Mouse (Mus musculus): ENCODE data around the gene Tm7sf2.

Tm7sf2 gene

GRCm38 (mm10) chr19:6067724-6068415, at the start of gene Tm7sf2:
Gene Tm7sf2, minus strand, starts transcription at chr19:6068373.
- peak; percentile 64 for DNase-seq (ENCODE audit: low read depth, low spot score)

GRCm38 (mm10) chr19:6117346-6117985, 49.3 kb upstream of the Tm7sf2 start:
- DNase-seq (ENCODE audit: low read depth, low spot score), result no peak

- DNase-seq (ENCODE audit: low read depth, low spot score), result no peak
Observed at GRCm38 (mm10) chr19:6116113-6116850, 48.1 kb upstream of the Tm7sf2 start.

- no peak for DNase-seq (ENCODE audit: low read depth, low spot score)
Observed at GRCm38 (mm10) chr19:6113116-6113515, 44.9 kb upstream of the Tm7sf2 start.

GRCm38 (mm10) chr19:6105586-6105985, 37.4 kb upstream of the Tm7sf2 start, which contains the start of gene Naaladl1:
Gene Naaladl1, plus strand, starts transcription at chr19:6105782.
- no peak for DNase-seq (ENCODE audit: low read depth, low spot score)

- no peak for DNase-seq (ENCODE audit: low read depth, low spot score)
Observed at GRCm38 (mm10) chr19:6104476-6104875, 36.3 kb upstream of the Tm7sf2 start.

GRCm38 (mm10) chr19:6102169-6102853, 34.1 kb upstream of the Tm7sf2 start:
- DNase-seq (ENCODE audit: low read depth, low spot score), result peak; percentile 46

GRCm38 (mm10) chr19:6101186-6101585, 33.0 kb upstream of the Tm7sf2 start:
- DNase-seq (ENCODE audit: low read depth, low spot score), result no peak

- DNase-seq (ENCODE audit: low read depth, low spot score), result no peak
Observed at GRCm38 (mm10) chr19:6097847-6098246, 29.7 kb upstream of the Tm7sf2 start.

GRCm38 (mm10) chr19:6094119-6094518, 25.9 kb upstream of the Tm7sf2 start, which contains the start of gene AC131692.1:
Gene AC131692.1, plus strand, starts transcription at chr19:6094419.
- DNase-seq (ENCODE audit: low read depth, low spot score), result no peak

- DNase-seq (ENCODE audit: low read depth, low spot score), result no peak
Observed at GRCm38 (mm10) chr19:6088841-6089240, 20.7 kb upstream of the Tm7sf2 start.

GRCm38 (mm10) chr19:6085417-6085879, 17.3 kb upstream of the Tm7sf2 start:
- DNase-seq (ENCODE audit: low read depth, low spot score), result peak; percentile 72

GRCm38 (mm10) chr19:6084478-6085248, 16.5 kb upstream of the Tm7sf2 start, which contains the start of the genes Zfpl1 and Cdca5:
Gene Zfpl1, minus strand, starts transcription at chr19:6084956.
Gene Cdca5, plus strand, starts transcription at chr19:6084983.
- DNase-seq (ENCODE audit: low read depth, low spot score), result peak; percentile 98

- DNase-seq (ENCODE audit: low read depth, low spot score), result no peak
Observed at GRCm38 (mm10) chr19:6082156-6082555, 14.0 kb upstream of the Tm7sf2 start, which contains the start of gene Gm28374. Gene Gm28374, minus strand, starts transcription at chr19:6082256.

GRCm38 (mm10) chr19:6079983-6080480, 11.9 kb upstream of the Tm7sf2 start, which contains the start of gene Tmem262:
Gene Tmem262, plus strand, starts transcription at chr19:6080033.
- no peak for DNase-seq (ENCODE audit: low read depth, low spot score)

GRCm38 (mm10) chr19:6076564-6077393, 8.6 kb upstream of the Tm7sf2 start, which contains the start of gene Vps51:
Gene Vps51, minus strand, starts transcription at chr19:6077231.
- DNase-seq (ENCODE audit: low read depth, low spot score), result peak; percentile 73

- no peak for DNase-seq (ENCODE audit: low read depth, low spot score)
Observed at GRCm38 (mm10) chr19:6073889-6074288, 5.7 kb upstream of the Tm7sf2 start.

GRCm38 (mm10) chr19:6071261-6071660, 3.1 kb upstream of the Tm7sf2 start:
- no peak for DNase-seq (ENCODE audit: low read depth, low spot score)

GRCm38 (mm10) chr19:6070571-6071250, 2.5 kb upstream of the Tm7sf2 start:
- DNase-seq (ENCODE audit: low read depth, low spot score), result no peak
